Mouse (Mus musculus) intestine, embryonic 14.5 days (tissue): ENCODE data around the gene Calm4. TPM values are rescaled to one million over a fixed set of nuclear protein-coding genes. Genes with fewer than 3 reads are reported as not detected.
"Not testable (repeated sequence)": the region's sequence is repeated elsewhere in the genome, so short reads cannot be mapped to it uniquely, and the experiment has no call there.

Source experiments
- ATAC-seq: fragments of 200-750 bp; cut with Nextera tagmentation; replicated peaks from 2 replicates; pipeline ENCODE4 v1.8.0; 2017; ENCODE audit warnings: low read depth, moderate number of reproducible peaks, moderate TSS enrichment, moderate library complexity; ENCODE audit not compliant: low FRiP score, low TSS enrichment
- DNase-seq: peaks from one replicate; pipeline ENCODE4 v3.0.0-alpha.2; 2018; ENCODE audit warnings: low spot score
- H3K27ac ChIP-seq: fragments of 300-500 bp; sonication (generic); 2 replicates; pipeline ENCODE4 v1.5.1; 2014; ENCODE audit warnings: low read depth, mild to moderate bottlenecking, control low read depth
- H3K27me3 ChIP-seq: fragments of 300-500 bp; sonication (generic); replicated peaks from 2 replicates; pipeline ENCODE4 v1.6.1; 2014; ENCODE audit warnings: low read length, control low read depth; ENCODE audit not compliant: control insufficient read depth, insufficient read depth
- H3K36me3 ChIP-seq: fragments of 300-500 bp; sonication (generic); 2 replicates; pipeline ENCODE4 v1.6.1; 2014; ENCODE audit warnings: low read length, control low read depth; ENCODE audit not compliant: control insufficient read depth, insufficient read depth
- H3K4me1 ChIP-seq: fragments of 300-500 bp; sonication (generic); replicated peaks from 2 replicates; pipeline ENCODE4 v1.6.1; 2014; ENCODE audit warnings: low read length, control low read depth, mixed read lengths; ENCODE audit not compliant: control insufficient read depth, insufficient read depth
- H3K4me2 ChIP-seq: fragments of 300-500 bp; sonication (generic); 2 replicates; pipeline ENCODE4 v1.6.1; 2014; ENCODE audit warnings: low read length
- H3K4me3 ChIP-seq: fragments of 300-500 bp; sonication (generic); 2 replicates; pipeline ENCODE4 v1.5.1; 2014; ENCODE audit warnings: low read depth, low read length, control low read depth, mixed read lengths
- H3K9ac ChIP-seq: fragments of 300-500 bp; sonication (generic); 2 replicates; pipeline ENCODE4 v1.6.1; 2014; ENCODE audit warnings: mild to moderate bottlenecking, low read length
- H3K9me3 ChIP-seq: fragments of 300-500 bp; sonication (generic); 2 replicates; pipeline ENCODE4 v1.6.1; 2016; ENCODE audit warnings: low read length, control low read depth; ENCODE audit not compliant: control insufficient read depth
- WGBS: fragments of 180-500 bp; shearing (Covaris S2); extraction: QIAGEN DNeasy Blood & Tissue Kit; methylation state at CpG from one replicate; pipeline ENCODE4 v1.1.7; 2014; 5-methylcytosine and 5-hydroxymethylcytosine counted together
- polyA plus RNA-seq: library from polyadenylated mRNA; unstranded; fragments of >200 nt; fragmentation: Nextera tagmentation; extraction: Ambion mirVana; gene quantifications from 2 replicates; pipeline ENCODE4 v1.2.1, GENCODE M21; 2014

Calm4 gene
- polyA plus RNA-seq, 1 experiment from 2014 or later: not detected

DNA sequence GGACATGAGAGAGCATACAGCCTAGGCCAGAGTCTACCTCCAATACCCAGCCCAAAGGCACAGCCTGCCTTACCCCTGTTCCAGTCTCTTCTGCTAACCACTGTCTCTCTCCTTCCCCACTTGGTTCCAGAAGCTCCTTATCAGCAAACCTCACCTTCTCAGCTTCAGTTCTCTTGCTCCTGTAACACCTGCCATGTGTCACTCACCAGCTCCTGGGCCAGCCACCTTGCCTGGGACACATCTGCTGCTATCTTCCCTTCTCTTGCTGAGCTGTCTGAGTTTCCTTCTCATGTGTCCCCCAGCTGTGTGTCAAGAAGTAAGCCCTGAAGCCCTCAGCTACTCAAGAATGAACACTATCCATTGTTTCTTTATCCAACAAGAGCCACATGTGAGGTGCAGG, 3.1 kb downstream of the Calm4 start:
- not testable (repeated sequence) for H3K27ac ChIP-seq, ATAC-seq, H3K4me3 ChIP-seq, H3K4me2 ChIP-seq, H3K27me3 ChIP-seq, H3K9ac ChIP-seq, H3K36me3 ChIP-seq, DNase-seq, H3K4me1 ChIP-seq, H3K9me3 ChIP-seq

DNA sequence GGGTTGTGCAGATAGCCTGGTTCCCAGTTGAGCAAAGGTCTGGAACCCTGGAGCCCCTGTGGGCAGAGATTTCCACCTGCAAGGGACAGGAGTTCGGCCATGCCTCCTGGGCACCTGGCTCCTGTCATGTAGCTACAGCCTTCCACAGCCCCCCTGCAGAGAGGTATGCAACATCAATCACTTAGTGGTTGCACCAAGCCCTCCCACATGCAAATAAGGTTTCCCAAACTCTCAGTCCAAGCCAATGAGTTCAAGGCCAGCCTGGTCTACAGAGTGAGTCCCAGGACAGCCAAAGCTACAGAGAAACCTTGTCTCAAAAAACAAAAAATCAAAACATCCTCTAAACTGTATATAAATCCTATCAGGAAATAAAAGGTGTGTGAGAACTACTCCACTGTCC, 12.8 kb downstream of the Calm4 start:
- Histone ChIP-seq H3K27ac (no peak overlapping the region), H3K4me2 (no peak overlapping the region), H3K9me3 (no peaks in the 10 kb centered on the region), H3K4me1 (no peaks in the 10 kb centered on the region), H3K9ac (no peak overlapping the region), H3K36me3 (no peaks in the 10 kb centered on the region), H3K4me3 (no peak overlapping the region), H3K27me3 (no peaks in the 10 kb centered on the region)
- 57% methylated on average over 1 of the region's 1 CpGs for WGBS
- ATAC-seq: no peak
- peak; percentile 25 for DNase-seq

GRCm38 (mm10) chr13:3853648-3854333, 16.2 kb downstream of the Calm4 start, which contains the start of gene Calm5:
Gene Calm5, plus strand, starts transcription at chr13:3854173.
- not testable (repeated sequence) for H3K27ac ChIP-seq, H3K4me3 ChIP-seq, DNase-seq, ATAC-seq, H3K36me3 ChIP-seq, H3K9me3 ChIP-seq, H3K4me1 ChIP-seq, H3K27me3 ChIP-seq, H3K9ac ChIP-seq, H3K4me2 ChIP-seq
- WGBS: 86% methylated on average over 3 of the region's 3 CpGs

DNA sequence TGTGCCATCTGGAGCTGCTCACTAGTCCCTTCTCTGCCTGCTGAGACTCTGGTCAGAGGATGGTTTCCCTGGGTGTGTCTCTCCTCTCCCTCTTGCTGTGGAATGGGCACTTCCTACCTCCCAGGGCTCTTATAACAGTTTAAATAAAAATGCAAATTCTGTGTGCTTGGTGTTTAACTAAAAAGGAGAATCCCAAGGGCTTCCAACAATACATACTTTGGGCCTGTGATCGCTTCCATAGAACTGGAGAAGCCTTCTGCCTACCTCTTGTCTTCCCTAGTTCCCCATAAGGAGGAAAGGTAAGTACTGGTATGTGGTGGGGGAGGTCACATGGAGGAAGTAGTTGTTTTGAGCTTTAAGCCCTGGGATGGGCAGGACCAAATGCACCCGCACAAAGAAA, 17.3 kb downstream of the Calm4 start:
- Histone ChIP-seq H3K4me3 (no peak overlapping the region), H3K9me3 (no peaks in the 10 kb centered on the region), H3K4me2 (no peak overlapping the region), H3K27me3 (no peaks in the 10 kb centered on the region), H3K9ac (no peak overlapping the region), H3K27ac (no peak overlapping the region), H3K4me1 (no peaks in the 10 kb centered on the region), H3K36me3 (no peaks in the 10 kb centered on the region)
- 90% methylated on average over 2 of the region's 2 CpGs for WGBS
- DNase-seq (peak; percentile 6), ATAC-seq (no peak)

- Histone ChIP-seq H3K27ac (no peak overlapping the region), H3K9ac (no peak overlapping the region), H3K4me3 (no peak overlapping the region), H3K4me2 (no peak overlapping the region), H3K9me3 (no peaks in the 10 kb centered on the region), H3K27me3 (no peaks in the 10 kb centered on the region), H3K4me1 (no peaks in the 10 kb centered on the region), H3K36me3 (no peaks in the 10 kb centered on the region)
- no peak for ATAC-seq
- DNase-seq: no peak
- 83% methylated on average over 1 of the region's 1 CpGs for WGBS
These were observed 18.7 kb downstream of the Calm4 start for GRCm38 (mm10) chr13:3856252-3856651.

DNA sequence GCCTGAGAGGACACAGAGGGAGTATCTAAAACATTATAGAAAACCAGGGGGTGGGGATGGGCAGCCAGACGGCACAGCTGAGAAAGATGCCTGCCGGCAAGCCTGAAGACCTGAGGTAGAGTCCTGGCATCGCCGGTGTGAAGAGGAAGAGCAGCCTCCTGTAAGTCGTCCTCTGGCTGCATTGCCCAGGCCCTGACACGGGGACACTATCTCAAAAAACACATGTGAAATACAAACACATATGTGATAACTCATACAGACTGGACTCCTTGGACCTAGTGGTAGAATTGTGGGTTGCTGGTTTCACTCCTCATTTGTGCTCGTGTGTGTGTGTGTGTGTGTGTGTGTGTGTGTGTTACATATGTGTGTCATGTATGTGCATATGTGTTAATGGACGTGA, 23.7 kb downstream of the Calm4 start:
- H3K27ac ChIP-seq: no peak overlapping the region
- ATAC-seq: no peak
- H3K4me3 ChIP-seq: no peak overlapping the region
- H3K4me1 ChIP-seq: no peaks in the 10 kb centered on the region
- H3K27me3 ChIP-seq: no peaks in the 10 kb centered on the region
- H3K4me2 ChIP-seq: no peak overlapping the region
- no peaks in the 10 kb centered on the region for H3K36me3 ChIP-seq
- no peak overlapping the region for H3K9ac ChIP-seq
- WGBS: 89% methylated on average over 8 of the region's 8 CpGs
- no peak for DNase-seq
- no peaks in the 10 kb centered on the region for H3K9me3 ChIP-seq

GRCm38 (mm10) chr13:3862325-3862724, 24.8 kb downstream of the Calm4 start:
- H3K27ac ChIP-seq: no peak overlapping the region
- no peaks in the 10 kb centered on the region for H3K9me3 ChIP-seq
- no peaks in the 10 kb centered on the region for H3K27me3 ChIP-seq
- no peak overlapping the region for H3K4me3 ChIP-seq
- 63% methylated on average over 3 of the region's 3 CpGs for WGBS
- no peak overlapping the region for H3K4me2 ChIP-seq
- no peak for DNase-seq
- peak; percentile 30; the same call in 1 of the 2 replicates for ATAC-seq
- H3K36me3 ChIP-seq: no peaks in the 10 kb centered on the region
- H3K4me1 ChIP-seq: no peaks in the 10 kb centered on the region
- H3K9ac ChIP-seq: no peak overlapping the region

DNA sequence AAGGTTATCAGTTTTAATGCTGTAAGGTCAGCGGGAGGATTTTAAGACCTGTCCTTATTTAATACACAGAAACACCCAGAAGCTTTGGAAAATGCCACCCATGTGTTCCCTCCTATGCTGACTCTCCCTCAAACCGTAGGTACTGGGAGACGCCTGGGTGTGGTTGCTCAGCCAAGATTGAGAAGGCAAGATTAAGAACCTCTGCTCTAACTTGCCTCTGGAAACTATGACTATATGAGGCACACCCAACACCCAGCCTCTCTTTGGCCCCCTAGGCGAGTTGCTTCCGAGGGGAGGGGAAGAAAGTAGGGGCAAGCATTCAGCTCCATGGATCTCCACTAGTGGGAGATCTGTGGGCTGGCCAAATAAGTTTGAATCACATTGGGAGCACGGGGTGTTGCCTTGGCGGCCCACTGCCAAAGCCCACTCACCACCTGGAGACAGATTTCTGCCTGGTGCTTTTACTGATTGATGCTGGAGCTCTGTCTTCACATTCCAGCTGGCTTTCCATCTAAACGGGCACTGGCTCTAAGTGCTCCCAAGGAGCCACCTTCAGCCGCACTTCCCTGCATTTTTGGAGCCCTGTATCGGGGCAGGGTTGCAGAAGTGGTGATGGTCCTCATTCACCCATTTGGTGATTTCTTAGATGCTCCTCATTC, 25.5 kb downstream of the Calm4 start:
- Histone ChIP-seq H3K36me3 (no peaks in the 10 kb centered on the region), H3K9ac (no peak overlapping the region), H3K9me3 (no peaks in the 10 kb centered on the region), H3K4me1 (no peaks in the 10 kb centered on the region), H3K4me3 (no peak overlapping the region), H3K27me3 (no peaks in the 10 kb centered on the region), H3K27ac (no peak overlapping the region), H3K4me2 (no peak overlapping the region)
- ATAC-seq (no peak), DNase-seq (no peak)
- WGBS: 84% methylated on average over 10 of the region's 10 CpGs
